Mouse (Mus musculus) thymus, adult 2 months (tissue): Measurements from ENCODE around the gene Chd9.
"Not testable (repeated sequence)": the region's sequence is repeated elsewhere in the genome, so short reads cannot be mapped to it uniquely, and the experiment has no call there.

Source experiments
- CTCF ChIP-seq: fragments of 200-500 bp; IDR thresholded peaks from 2 replicates; pipeline ENCODE4 v1.5.1; 2012; ENCODE audit warnings: mild to moderate bottlenecking, control low read depth, low read length, moderate library complexity, borderline replicate concordance; ENCODE audit not compliant: control insufficient read depth, poor library complexity, insufficient read depth; ENCODE audit errors: extremely low read depth
- POLR2A ChIP-seq: fragments of 200-500 bp; IDR thresholded peaks from 2 replicates; pipeline ENCODE4 v1.6.1; 2012; ENCODE audit warnings: mild to moderate bottlenecking, low read length, control low read depth, moderate library complexity; ENCODE audit not compliant: control insufficient read depth, poor library complexity, insufficient read depth; ENCODE audit errors: extremely low read depth

- TF ChIP-seq CTCF, POLR2A: not testable (repeated sequence)
These were observed 59.2 kb downstream of the Chd9 start for GRCm38 (mm10) chr8:90887328-90887727.
